Mouse (Mus musculus): ENCODE measurements at regions not wholly inside any gene's neighbourhood (a gene's known extent, or its start where the extent isn't known, plus 50 kb on each side); places are given as distances from the start of the nearest gene placed in this dataset.

DNA sequence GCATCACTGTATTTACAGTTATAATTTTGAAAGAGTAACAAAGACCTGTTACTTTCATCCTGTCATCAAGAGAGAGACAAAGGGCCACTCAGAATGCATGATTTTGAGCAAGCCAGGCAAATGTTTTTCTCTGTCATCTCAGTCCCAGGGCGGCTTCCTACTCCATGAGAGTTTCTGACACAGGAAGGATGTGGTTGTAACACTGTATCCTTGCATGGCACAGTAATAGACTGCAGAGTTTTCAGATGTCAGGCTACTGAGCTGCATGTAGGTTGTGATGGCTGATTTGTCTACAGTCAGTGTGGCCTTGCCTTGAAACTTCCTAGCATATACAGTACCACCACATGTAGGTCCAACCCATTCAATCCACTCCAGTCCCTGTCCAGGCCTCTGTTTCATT, 1054.0 kb downstream of the Adam6a start:
- no peak for TF ChIP-seq CTCF (IDR thresholded peaks at IDR 0.05; ENCODE audit: insufficient read depth, low read depth, low read length)
- no peak for TF ChIP-seq POLR2A (IDR thresholded peaks at IDR 0.05; ENCODE audit: insufficient read depth, low read depth, low read length)

Measured in olfactory bulb, adult 2 months (tissue).